Mouse (Mus musculus) cerebellum, adult 18-20 months (tissue): Measurements from ENCODE around the gene Clstn2.

Source experiments
- DNase-seq, 2 experiments: peaks; one replicate each; pipeline ENCODE4 v3.0.0; 2021

Gene Clstn2

DNA sequence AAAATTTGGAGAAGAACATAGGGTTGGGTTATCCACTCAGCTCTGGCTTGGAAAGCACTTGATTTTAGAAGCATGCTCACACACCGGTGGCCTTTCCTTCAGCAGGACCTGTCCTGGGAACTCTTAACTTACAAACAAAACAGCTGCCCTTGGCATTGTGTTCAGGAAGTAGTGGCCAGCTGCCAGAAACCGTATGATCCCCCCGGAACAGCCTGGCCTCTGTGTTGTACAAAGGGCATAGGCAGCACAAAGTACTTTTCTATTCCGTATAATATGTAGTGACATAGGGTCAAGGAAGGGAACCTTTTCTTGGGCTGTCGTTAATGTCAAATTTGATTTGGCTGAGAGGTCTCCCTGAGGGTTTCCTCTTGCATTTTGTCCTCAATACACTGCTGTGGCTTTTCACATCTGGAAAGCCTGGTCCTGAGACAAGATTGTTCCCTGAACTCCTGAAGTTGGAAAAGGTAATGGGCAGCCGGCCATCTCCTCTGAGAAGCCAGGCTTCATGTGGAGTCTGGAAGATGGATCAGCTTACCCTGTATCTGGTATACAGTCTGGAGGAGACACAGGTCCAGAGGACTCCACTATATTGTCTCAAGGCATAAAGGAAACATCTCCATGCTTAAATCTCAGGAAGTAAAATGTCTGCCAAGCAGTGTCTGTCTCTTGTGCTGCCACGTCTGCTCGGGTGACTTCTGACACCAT is 494.8 kb downstream of the Clstn2 start:
- DNase-seq = no peak

DNA sequence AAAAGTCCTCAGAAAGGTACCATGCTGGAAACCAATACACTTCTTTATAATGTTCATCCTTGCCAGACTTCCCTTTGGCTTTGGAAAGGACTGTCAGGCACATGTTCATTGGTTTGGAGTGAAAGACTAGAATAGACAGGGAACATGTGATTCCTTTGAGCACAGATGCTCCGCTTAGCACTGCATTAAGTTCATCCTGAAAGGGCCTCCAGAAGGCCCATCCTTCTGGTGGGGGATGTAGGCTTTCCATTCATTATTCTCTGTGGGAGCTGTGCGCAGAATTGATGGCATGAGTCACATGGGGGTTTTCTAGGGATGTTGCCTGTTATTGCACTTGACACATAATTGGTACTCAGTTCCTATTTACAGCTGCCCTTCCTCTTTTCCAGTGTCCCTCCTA is 498.8 kb downstream of the Clstn2 start:
- DNase-seq = no peak

DNA sequence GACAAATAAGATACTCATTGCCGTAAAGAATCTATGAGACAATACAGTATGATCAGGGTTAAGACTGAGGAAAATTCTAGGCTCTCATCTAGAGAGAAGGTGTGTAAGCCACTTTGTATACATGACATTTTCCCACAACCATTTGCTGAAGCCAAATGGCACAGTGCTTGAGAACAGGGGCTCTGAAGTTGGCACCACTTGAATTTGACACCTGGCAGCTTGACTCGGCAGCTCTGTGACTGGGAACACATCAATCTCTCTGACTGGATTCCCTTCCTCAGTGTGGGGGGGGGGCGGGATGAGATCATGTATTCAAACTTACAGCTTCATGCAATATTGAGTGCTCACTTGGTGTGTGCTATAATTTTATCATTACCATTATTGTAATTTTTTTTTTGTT is 499.7 kb downstream of the Clstn2 start:
- DNase-seq = no peak

DNA sequence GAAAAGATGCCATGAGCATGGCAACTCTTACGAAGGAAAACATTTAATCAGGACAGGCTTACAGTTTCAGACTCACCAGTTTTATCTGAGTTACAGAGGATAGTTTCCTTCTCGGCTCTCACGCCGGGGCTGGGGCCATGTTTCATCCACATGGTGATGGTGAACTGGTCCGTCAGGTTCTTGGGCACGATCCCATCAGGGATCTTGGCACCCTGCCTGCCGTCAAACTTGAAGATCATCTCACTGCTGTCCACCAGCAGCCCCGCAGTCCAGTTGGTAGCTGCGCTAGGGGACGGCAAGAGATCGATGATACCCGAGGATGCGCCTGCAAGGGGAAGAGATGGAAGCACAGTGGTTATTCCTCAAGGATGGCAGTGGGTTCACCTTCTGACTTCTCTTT is 500.4 kb downstream of the Clstn2 start:
- DNase-seq = no peak

DNA sequence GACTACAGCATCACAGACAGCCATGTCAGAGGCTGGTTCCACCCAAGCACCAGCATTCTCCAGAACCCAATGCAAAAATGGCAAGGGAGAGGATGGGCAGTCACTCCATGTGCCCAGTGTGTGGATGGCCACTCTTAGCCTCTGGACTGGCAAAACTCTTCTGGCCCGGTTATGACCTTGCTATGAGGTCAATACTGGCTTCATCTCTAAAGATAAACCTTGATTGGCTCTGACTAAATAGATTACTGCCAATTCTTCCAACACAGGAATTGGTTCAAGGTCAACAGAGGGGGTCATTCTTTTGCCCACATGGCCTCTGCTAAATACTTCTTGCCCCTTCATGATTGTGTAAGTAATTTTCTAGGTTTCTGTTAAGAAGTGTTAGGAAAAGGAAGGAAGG is 505.1 kb downstream of the Clstn2 start:
- DNase-seq = no peak

DNA sequence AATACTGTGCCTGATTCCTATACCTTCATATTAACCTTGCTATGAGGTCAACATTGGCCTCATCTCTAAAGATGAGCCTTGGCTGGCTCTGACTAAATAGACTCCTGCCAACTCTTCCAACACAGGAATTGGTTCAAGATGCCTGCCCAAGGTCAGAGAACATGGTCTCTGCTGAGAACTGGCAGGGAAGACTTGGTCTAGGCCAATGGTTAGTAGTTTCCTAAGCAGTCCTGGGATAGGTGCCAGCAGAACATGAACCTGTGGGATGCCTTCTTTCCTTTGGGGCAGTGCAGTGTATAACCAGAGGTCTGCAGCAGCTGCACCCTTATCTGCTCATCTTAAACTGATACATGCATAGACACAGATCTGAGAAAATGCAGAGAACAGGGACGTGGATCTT is 505.7 kb downstream of the Clstn2 start:
- DNase-seq = peak; percentile 10 to 22

DNA sequence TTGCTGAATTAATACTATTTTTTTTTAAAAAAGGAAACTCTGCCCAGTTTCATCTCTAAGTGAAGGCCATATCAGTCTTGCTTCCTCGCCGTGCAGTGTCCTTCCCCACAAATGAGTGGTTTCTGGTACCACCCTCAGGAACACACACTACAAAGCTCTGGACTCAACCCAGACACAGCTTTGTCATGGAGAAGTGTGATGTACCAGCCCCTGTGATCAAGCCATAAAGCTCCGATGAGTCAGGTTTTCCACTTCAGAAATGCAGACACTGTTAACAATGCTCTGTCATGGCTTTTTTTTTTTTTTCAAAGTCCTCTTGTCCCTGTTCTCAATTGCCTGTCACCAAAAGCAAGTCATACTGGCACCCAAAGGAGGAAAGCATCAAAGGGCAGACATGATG is 507.4 kb downstream of the Clstn2 start:
- DNase-seq = no peak

DNA sequence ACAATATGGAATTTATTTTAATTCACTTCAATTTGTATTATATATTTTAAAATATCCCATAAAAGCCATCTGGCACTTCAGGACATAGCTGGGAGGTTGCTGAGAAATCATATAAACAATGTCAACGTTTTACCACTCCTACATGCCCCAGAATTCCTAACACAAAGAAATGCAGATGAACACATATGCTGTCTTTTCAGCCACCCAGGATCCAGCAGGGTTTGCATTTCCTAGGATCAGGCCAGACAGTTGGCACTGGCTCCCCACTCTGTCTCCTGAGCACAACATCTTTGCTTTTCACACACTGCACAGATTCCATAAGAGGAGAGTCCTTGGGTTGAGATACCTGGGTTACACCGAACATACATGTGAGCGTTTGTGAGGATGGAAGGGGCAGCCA is 508.1 kb downstream of the Clstn2 start:
- no peak for DNase-seq

DNA sequence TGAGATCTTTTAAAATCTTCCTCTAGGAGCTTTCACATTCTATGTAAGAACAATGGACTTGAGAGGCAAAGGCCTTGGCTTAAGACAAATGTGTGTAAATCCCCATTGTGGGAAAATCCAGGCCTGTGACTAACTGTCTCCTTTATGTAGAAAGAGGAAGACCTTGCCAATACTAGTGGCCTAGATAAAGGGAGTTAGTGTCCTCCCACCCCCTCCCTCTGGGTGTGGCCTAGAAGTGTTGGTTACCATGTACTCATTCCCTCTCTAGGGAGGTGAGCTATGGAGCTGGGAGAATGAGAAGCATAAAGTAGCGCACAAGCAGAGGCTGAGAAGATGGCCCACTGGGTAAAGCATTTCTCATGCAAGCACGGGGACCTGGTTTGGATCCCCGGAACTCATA is 512.2 kb downstream of the Clstn2 start:
- DNase-seq = no peak

DNA sequence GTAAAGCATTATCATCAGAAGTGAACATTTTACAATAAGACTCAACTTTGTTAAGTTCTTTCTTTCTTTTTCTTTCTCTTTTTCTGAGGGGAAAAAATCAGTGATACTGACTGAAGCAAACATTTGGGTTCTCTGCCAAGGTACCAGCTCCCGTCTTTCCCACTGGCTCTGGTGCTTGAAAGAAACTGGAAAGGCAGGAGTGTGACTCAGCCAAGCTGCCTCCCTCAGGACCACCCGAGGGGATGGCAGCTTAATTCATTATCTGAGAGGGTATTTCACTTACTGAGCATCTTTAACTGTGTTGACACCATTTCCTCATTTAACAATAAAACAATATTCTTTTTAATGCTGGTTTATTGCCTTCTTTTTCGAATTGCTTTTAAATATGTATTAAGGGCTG is 516.0 kb downstream of the Clstn2 start:
- DNase-seq = no peak

DNA sequence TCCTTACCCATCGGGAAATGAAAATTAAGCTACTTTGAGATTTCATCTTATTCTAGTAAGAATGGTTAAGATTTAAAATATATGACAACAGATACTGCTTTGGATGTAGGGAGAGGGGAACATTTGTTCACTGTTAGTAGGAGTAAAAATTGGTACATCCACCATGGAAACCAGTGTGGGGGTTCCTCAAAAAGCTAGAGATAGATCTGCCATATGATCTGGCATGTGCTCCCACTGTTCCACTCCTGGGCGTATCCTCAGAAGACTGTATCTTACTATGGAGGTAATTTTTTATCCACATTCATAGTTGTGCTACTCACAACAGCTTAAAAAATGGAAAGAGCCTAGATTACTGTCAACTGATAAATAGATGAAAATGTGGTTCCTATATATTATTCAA is 518.3 kb downstream of the Clstn2 start:
- DNase-seq = no peak

DNA sequence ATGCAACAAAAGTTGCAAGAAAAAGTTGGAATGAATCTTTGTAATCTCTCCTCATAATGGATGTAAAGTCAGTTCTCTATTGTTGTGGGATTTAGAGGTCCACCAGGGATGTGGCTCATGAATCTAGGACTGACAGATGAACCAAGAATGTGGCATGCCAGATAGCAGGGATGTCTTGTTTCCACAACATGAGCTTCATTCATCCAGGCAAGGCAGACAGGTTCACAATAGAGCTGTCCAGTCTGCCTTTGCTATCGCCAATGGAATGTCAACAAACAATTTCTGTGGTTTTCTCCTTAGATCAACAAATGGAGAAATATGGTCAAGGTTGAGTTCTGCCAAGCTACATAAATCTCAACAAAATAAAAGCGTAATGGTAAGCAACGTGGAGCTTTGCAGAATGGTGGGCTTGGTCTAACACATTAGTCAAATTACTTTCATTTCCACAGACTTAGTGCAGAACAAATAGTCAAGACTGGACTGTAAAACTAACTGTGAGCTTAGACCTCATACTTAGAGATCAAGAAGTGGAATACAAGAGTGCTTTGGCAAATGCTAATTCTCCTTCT is 520.6 kb downstream of the Clstn2 start:
- no peak for DNase-seq

DNA sequence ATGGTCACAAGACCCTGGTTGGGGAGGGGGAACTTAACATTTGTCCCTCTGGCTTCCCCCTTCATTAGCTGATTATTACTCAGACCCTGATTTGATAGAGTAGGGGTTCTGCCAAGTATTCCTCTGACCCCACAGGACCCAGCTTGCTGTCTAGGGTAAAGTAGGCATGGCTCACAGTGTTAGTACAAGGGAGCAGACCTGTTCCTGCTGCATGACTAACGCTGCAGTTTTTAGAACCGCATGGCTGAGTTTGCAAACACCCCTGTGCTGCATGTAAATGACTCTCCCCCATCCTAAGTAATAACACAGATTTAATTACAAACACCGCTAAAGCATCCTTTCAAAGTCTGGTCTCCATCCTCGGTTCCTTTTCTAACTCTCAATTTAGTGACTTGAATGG is 531.6 kb downstream of the Clstn2 start:
- DNase-seq = no peak

DNA sequence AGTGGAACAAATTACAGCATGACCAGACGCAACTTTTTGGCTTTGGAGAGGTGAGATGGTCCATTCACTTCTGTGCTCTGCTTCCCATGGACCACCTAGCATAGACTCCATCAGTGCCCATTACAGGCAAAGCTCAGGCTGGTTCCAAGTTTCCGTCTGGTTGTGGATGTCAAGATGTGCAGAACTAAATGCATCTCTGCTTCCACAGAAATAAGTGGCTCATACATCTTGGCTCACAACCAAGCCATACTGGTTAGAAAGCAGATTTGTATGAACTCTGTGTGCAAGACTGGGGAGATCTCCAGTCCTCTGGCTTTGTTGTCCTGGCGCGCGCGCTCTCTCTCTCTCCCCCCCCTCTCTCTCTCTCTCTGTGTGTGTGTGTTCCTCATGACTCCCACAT is 537.9 kb downstream of the Clstn2 start:
- DNase-seq = no peak

DNA sequence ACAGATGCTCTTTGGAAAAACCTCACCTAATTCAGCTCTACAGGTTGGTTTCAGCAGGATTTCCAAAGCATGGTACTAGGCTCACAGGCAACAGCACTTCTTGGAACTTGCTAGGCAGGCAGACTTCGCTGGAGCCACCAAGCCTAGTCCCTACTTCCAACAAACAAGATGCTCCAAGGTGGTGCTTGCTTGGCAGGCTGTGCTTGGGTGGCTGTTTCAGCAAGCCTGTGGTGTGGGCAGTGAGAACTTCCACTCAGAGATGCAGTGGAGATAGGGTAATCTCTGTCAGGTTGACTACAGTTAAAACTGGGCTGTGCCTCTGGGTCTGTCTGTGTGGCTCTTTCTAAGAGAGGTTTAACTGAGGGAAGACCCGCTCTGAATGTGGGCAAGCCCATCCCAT is 541.4 kb downstream of the Clstn2 start:
- DNase-seq = no peak

DNA sequence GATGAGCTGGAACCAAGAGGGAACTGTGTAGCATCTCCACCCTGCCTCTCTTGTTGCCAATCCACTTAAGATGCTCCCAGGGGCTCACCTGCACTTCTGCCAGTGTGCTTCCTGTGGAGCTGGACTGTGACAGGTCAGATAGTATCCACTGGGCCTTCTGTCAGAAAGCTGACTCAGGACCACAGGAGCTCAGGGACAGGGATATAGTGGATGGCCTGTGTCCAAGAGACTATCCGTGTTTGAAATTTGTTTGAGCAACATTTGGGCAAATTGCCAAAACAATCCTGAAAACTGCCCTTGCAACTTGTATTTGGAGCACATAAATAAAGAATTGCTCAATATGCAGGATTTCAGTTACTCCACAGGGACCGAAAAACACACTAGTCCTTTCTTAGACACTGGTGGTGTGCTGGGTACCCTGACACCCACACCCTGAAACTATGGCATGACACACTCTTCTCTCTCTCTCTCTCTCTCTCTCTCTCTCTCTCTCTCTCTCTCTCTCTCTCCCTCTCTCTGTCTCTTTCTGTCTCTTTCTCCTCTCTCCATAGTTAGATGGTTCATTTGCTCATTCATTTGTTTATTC is 542.3 kb downstream of the Clstn2 start:
- peak; percentile 12 to 23 for DNase-seq

DNA sequence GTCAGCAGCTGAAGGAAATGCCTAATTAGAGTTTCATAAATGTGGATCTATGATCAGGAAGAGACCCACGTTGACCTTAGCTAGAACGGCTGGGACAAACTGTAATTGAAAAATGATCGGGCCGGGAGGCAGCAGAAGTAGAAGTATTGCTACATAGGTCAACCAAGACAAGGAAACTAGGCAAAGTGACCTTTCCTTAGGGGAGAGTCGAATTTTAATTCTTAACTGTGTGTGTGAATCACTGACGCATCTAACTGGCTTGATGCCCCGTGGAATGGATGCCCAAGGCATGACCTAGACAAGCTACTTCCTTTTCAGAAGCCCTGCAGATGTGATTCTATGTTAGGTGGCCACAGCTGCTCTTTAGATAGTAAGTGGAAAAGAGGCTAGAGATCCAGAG is 546.2 kb downstream of the Clstn2 start:
- no peak for DNase-seq

DNA sequence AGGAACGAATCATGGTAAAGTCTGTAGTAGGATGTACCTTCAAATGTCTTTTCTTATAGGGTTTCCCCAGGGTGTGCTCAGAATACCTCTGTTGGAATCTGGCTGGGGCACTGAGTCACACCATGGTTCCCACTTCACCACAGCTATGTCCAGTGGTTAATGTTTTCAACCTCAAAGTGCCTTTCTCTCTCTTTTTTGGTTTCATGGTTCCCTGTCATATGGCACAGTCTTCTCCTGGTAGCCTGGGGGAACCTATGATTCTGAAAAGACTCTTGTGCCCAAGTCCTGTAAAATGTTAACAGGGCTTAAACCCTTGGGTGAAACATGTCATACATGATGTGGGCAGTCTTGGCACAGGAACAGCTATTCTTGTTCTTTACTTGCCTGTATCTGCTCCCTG is 551.8 kb downstream of the Clstn2 start:
- no peak for DNase-seq

DNA sequence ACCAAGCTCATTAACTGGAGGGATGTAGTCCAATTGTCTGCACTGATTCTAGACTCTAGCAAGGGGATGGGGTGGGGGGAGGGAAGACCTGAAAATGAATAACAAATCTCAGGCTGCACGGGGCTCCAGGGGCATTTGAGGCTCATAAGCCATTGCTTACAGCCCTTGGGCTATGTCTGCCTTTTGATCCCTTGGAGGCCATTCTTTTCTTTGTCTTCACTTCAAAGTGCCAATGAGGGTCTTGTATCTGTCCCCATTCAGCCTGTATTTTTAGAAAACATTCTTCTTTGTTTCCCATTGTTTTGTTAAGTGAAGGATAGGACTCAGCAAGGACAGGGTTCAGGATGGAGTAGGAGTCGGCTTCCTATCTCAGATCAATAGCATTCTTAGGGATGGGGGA is 556.0 kb downstream of the Clstn2 start:
- DNase-seq = no peak

DNA sequence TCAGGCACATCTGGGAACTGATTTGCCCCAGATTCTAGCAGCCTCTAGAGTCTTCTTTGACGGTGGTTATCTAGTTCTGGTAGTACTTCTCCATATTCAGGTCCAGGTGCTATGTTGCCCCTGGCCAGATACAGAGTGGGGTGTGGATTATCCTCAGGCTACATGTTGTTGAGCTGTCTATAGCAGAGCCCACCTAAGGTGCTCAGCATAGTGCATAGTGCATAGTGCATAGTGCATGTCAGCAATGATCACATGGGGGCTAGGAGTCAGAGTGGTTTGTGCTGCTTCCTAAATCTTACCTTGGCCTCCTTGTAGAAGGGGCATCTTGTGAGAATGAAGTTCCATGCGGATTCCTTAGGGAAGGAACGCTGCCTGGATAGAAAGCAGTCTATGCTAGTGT is 556.5 kb downstream of the Clstn2 start:
- no peak for DNase-seq

DNA sequence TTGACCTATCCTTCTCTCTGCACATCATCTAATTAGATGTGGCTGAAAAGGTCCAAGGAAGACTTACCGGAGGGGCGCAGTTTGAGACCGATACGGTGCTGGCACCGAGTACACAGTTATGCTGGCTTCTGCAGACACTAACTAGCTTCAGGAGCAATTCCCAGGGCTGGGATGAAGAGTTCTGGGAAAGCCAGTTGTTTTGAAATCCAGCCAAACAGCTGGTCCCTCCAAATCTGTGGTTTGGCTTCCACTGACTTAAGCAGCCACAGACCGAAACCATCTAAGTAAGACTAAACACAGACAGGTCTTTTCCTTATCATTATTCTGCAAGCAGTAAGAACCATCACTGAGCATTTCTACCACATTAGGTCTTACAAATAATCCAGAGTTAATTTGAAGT is 558.1 kb downstream of the Clstn2 start:
- DNase-seq = no peak

DNA sequence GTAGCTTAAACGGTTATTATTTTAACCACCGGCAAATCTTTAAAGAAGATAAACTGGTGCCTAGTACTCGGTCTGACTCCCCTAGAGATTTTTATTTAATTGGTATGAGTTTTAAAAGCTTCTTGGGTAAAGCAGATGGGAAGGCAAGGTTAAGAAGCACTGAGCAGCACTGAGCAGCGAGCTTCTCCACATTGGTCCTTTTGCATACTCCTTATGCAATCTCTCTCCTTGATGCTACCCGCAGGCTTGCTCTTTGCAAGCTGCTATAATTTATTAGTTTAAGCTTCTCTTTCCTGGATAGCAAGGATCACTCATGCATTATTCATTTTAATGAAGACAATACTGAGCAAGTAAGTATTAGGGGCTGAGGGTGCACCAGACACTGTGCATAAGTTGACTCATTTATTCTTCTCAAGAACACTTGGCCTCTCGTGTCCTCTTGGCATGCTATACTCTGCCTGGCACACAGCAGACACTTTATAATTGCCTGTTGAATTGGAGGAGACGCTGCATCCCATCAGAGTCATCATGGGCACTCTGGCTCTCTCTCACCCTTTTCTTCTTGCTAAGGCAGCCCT is 561.9 kb downstream of the Clstn2 start:
- DNase-seq = no peak

DNA sequence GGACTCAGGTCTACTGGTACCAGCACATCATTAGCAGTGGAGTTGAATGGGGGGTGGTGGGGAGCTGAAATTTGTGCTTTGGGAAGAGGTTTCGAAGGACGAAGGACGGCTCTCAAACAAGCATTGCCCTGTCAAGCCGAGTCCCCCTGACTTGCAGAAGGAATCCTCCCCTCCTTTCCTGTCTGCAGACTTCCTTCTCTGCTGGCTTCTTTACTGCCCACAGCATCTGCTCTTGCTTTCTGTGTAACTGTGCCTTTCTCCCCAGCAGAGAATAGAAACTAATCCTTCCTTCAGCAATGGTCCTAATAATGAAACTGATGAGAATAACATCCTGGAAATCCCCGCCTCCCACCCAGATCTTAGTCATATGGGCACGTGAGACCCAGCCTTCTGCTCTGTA is 572.5 kb downstream of the Clstn2 start:
- DNase-seq = no peak

DNA sequence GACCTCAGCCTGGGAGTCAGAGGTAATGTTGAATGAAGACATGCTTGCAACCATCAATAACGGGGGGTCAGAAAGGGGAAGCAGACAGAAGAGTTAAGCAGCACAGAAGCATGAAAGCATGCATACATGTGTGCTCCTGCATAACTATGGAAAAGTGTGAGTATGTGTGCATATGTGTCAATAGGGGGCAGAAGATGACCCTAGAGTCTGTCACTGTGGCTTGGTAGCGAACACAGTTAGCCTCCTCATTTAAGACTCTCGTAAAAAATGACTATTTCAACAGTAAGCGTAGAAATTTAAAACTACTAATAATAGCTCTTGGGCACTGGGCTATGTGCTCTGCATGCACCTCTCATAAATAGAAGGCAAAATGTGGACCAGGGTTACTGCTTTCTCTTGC is 573.2 kb downstream of the Clstn2 start:
- no peak for DNase-seq
